Mouse (Mus musculus): ENCODE data around the gene Jade2. TPM values are rescaled to one million over a fixed set of nuclear protein-coding genes. Genes with fewer than 3 reads are reported as not detected.

Gene Jade2
- 0.55 and 0.61 TPM in 2 replicates for polyA plus RNA-seq (2015; fragmentation: Nextera tagmentation; extraction: Ambion mirVana)

GRCm38 (mm10) chr11:51857081-51857671 lies at the start of gene Jade2:
Gene Jade2 (minus strand): TSS chr11:51857653.
- Histone ChIP-seq H3K9ac (peak within 1 kb of the TSS; percentile 80), H3K9me3 (replicated peaks) (no peaks in the 10 kb centered on the region), H3K36me3 (no peaks in the 10 kb centered on the region), H3K4me1 (replicated peaks) (peaks cover 40% of the 10 kb centered on the region), H3K27ac (peak within 1 kb of the TSS; percentile 73), H3K4me2 (peak within 1 kb of the TSS; percentile 98), H3K4me3 (replicated peaks) (peak within 1 kb of the TSS; percentile 78), H3K27me3 (peaks cover 50% of the 10 kb centered on the region)
- WGBS (ENCODE audit: insufficient replicate concordance) = 2% methylated on average over 44 of the region's 47 CpGs
- ATAC-seq (ENCODE audit: low read depth) = peak; percentile 19; the same call in 1 of the 2 replicates
- no peak for DNase-seq

GRCm38 (mm10) chr11:51904224-51904623 lies 46.8 kb upstream of the Jade2 start:
- H3K9me3 ChIP-seq (replicated peaks) = no peaks in the 10 kb centered on the region
- ATAC-seq (ENCODE audit: low read depth) = no peak
- no peak overlapping the region for H3K4me2 ChIP-seq
- H3K4me1 ChIP-seq (replicated peaks) = no peaks in the 10 kb centered on the region
- DNase-seq = no peak
- H3K36me3 ChIP-seq = no peaks in the 10 kb centered on the region
- H3K4me3 ChIP-seq (replicated peaks) = no peak overlapping the region
- 77% methylated on average over 3 of the region's 3 CpGs for WGBS (ENCODE audit: insufficient replicate concordance)
- H3K27ac ChIP-seq = no peak overlapping the region
- H3K9ac ChIP-seq = no peak overlapping the region
- H3K27me3 ChIP-seq = peaks cover 3% of the 10 kb centered on the region; the same call in 1 of the 2 replicates

GRCm38 (mm10) chr11:51899691-51900090 lies 42.2 kb upstream of the Jade2 start:
- 65% methylated on average over 10 of the region's 10 CpGs for WGBS (ENCODE audit: insufficient replicate concordance)
- Histone ChIP-seq H3K4me2 (no peak overlapping the region), H3K27me3 (peaks cover 22% of the 10 kb centered on the region), H3K27ac (no peak overlapping the region), H3K4me3 (replicated peaks) (no peak overlapping the region), H3K9me3 (replicated peaks) (no peaks in the 10 kb centered on the region), H3K4me1 (replicated peaks) (no peaks in the 10 kb centered on the region), H3K9ac (no peak overlapping the region), H3K36me3 (no peaks in the 10 kb centered on the region)
- DNase-seq = no peak
- no peak for ATAC-seq (ENCODE audit: low read depth)

- Histone ChIP-seq H3K9ac (no peak overlapping the region), H3K27me3 (peaks cover 22% of the 10 kb centered on the region), H3K4me1 (replicated peaks) (no peaks in the 10 kb centered on the region), H3K4me3 (replicated peaks) (no peak overlapping the region), H3K4me2 (no peak overlapping the region), H3K9me3 (replicated peaks) (no peaks in the 10 kb centered on the region), H3K27ac (no peak overlapping the region), H3K36me3 (no peaks in the 10 kb centered on the region)
- DNase-seq (no peak), ATAC-seq (ENCODE audit: low read depth) (no peak)
- 49% methylated on average over 21 of the region's 21 CpGs for WGBS (ENCODE audit: insufficient replicate concordance)
Observed at GRCm38 (mm10) chr11:51898326-51899080, 41.0 kb upstream of the Jade2 start.

- no peak for ATAC-seq (ENCODE audit: low read depth)
- Histone ChIP-seq H3K4me3 (replicated peaks) (no peak overlapping the region), H3K9ac (no peak overlapping the region), H3K9me3 (replicated peaks) (no peaks in the 10 kb centered on the region), H3K4me2 (no peak overlapping the region), H3K27ac (no peak overlapping the region), H3K27me3 (peaks cover 22% of the 10 kb centered on the region), H3K4me1 (replicated peaks) (no peaks in the 10 kb centered on the region), H3K36me3 (no peaks in the 10 kb centered on the region)
- WGBS (ENCODE audit: insufficient replicate concordance) = 66% methylated on average over 11 of the region's 11 CpGs
- DNase-seq = no peak
Observed at GRCm38 (mm10) chr11:51897311-51897710, 39.9 kb upstream of the Jade2 start.

GRCm38 (mm10) chr11:51896012-51896411 lies 38.6 kb upstream of the Jade2 start:
- 44% methylated on average over 4 of the region's 4 CpGs for WGBS (ENCODE audit: insufficient replicate concordance)
- H3K9me3 ChIP-seq (replicated peaks) = no peaks in the 10 kb centered on the region
- ATAC-seq (ENCODE audit: low read depth) = no peak

GRCm38 (mm10) chr11:51885681-51886080 lies 28.2 kb upstream of the Jade2 start:
- Histone ChIP-seq H3K4me1 (replicated peaks) (peaks cover 11% of the 10 kb centered on the region), H3K36me3 (no peaks in the 10 kb centered on the region), H3K27ac (no peak overlapping the region), H3K9ac (no peak overlapping the region), H3K9me3 (replicated peaks) (no peaks in the 10 kb centered on the region), H3K4me2 (no peak overlapping the region), H3K27me3 (no peaks in the 10 kb centered on the region), H3K4me3 (replicated peaks) (no peak overlapping the region)
- ATAC-seq (ENCODE audit: low read depth) = no peak
- 65% methylated on average over 6 of the region's 6 CpGs for WGBS (ENCODE audit: insufficient replicate concordance)
- DNase-seq = no peak

More at GRCm38 (mm10) chr11:51896012-51896411, 38.6 kb upstream of the Jade2 start:
- H3K36me3 ChIP-seq = no peaks in the 10 kb centered on the region
- H3K4me2 ChIP-seq = no peak overlapping the region
- no peaks in the 10 kb centered on the region for H3K4me1 ChIP-seq (replicated peaks)
- H3K4me3 ChIP-seq (replicated peaks) = no peak overlapping the region
- H3K9ac ChIP-seq = no peak overlapping the region
- no peak for DNase-seq
- H3K27ac ChIP-seq = no peak overlapping the region
- H3K27me3 ChIP-seq = peaks cover 22% of the 10 kb centered on the region

GRCm38 (mm10) chr11:51884092-51884491 lies 26.6 kb upstream of the Jade2 start:
- Histone ChIP-seq H3K4me1 (replicated peaks) (peaks cover 11% of the 10 kb centered on the region), H3K36me3 (no peaks in the 10 kb centered on the region), H3K4me2 (no peak overlapping the region), H3K27ac (no peak overlapping the region; the same call in 1 of the 2 replicates), H3K9ac (no peak overlapping the region), H3K9me3 (replicated peaks) (peaks cover 4% of the 10 kb centered on the region; the same call in 1 of the 2 replicates), H3K27me3 (no peaks in the 10 kb centered on the region), H3K4me3 (replicated peaks) (no peak overlapping the region)
- ATAC-seq (ENCODE audit: low read depth) (no peak), DNase-seq (no peak)
- WGBS (ENCODE audit: insufficient replicate concordance) = 35% methylated on average over 1 of the region's 1 CpGs

GRCm38 (mm10) chr11:51883670-51884069 lies 26.2 kb upstream of the Jade2 start:
- no peak overlapping the region for H3K4me3 ChIP-seq (replicated peaks)
- DNase-seq (no peak), ATAC-seq (ENCODE audit: low read depth) (peak; percentile 68)
- no peak overlapping the region for H3K4me2 ChIP-seq
- H3K9ac ChIP-seq = no peak overlapping the region
- peaks cover 11% of the 10 kb centered on the region for H3K4me1 ChIP-seq (replicated peaks)
- H3K27ac ChIP-seq = no peak overlapping the region
- H3K36me3 ChIP-seq = no peaks in the 10 kb centered on the region
- H3K27me3 ChIP-seq = no peaks in the 10 kb centered on the region
- peaks cover 4% of the 10 kb centered on the region; the same call in 1 of the 2 replicates for H3K9me3 ChIP-seq (replicated peaks)
- 27% methylated on average over 5 of the region's 5 CpGs for WGBS (ENCODE audit: insufficient replicate concordance)

GRCm38 (mm10) chr11:51881776-51882175 lies 24.3 kb upstream of the Jade2 start:
- Histone ChIP-seq H3K27me3 (no peaks in the 10 kb centered on the region), H3K4me2 (no peak overlapping the region), H3K27ac (no peak overlapping the region), H3K9me3 (replicated peaks) (peaks cover 4% of the 10 kb centered on the region; the same call in 1 of the 2 replicates), H3K9ac (no peak overlapping the region), H3K4me3 (replicated peaks) (no peak overlapping the region), H3K4me1 (replicated peaks) (peaks cover 11% of the 10 kb centered on the region), H3K36me3 (no peaks in the 10 kb centered on the region)
- DNase-seq (no peak), ATAC-seq (ENCODE audit: low read depth) (no peak)
- 66% methylated on average over 7 of the region's 7 CpGs for WGBS (ENCODE audit: insufficient replicate concordance)

GRCm38 (mm10) chr11:51881041-51881730 lies 23.7 kb upstream of the Jade2 start:
- no peak overlapping the region for H3K4me3 ChIP-seq (replicated peaks)
- no peaks in the 10 kb centered on the region for H3K27me3 ChIP-seq
- H3K9ac ChIP-seq = no peak overlapping the region
- H3K4me1 ChIP-seq (replicated peaks) = peaks cover 17% of the 10 kb centered on the region
- no peak for DNase-seq
- no peak overlapping the region for H3K4me2 ChIP-seq
- ATAC-seq (ENCODE audit: low read depth) = no peak
- H3K27ac ChIP-seq = no peak overlapping the region
- H3K9me3 ChIP-seq (replicated peaks) = peaks cover 4% of the 10 kb centered on the region; the same call in 1 of the 2 replicates
- 52% methylated on average over 15 of the region's 15 CpGs for WGBS (ENCODE audit: insufficient replicate concordance)
- no peaks in the 10 kb centered on the region for H3K36me3 ChIP-seq
